Mouse (Mus musculus) ES-Bruce4 (cell line): ENCODE results near the gene Selenoh. TPM values are rescaled to one million over a fixed set of nuclear protein-coding genes. Genes with fewer than 3 reads are reported as not detected.

Experiments used
- H3K27ac ChIP-seq: 2 replicates; pipeline ENCODE4 v1.5.1; 2012; ENCODE audit warnings: low read length, inconsistent platforms; ENCODE audit not compliant: insufficient read depth
- H3K27me3 ChIP-seq: 2 replicates; pipeline ENCODE4 v1.6.1; 2012; ENCODE audit warnings: mild to moderate bottlenecking, low read length, inconsistent platforms; ENCODE audit not compliant: control insufficient read depth, poor library complexity, insufficient read depth, severe bottlenecking
- H3K36me3 ChIP-seq: 2 replicates; pipeline ENCODE4 v1.6.1; 2012; ENCODE audit warnings: inconsistent platforms, mild to moderate bottlenecking, low read length, moderate library complexity; ENCODE audit not compliant: control insufficient read depth, poor library complexity, insufficient read depth, severe bottlenecking
- H3K4me1 ChIP-seq: one replicate; pipeline ENCODE4 v1.8.1; 2011; ENCODE audit warnings: low read length; ENCODE audit not compliant: control insufficient read depth, insufficient read depth
- H3K4me3 ChIP-seq: 2 replicates; pipeline ENCODE4 v1.5.1; 2011; ENCODE audit warnings: low read depth, mild to moderate bottlenecking, low read length
- H3K9ac ChIP-seq: 2 replicates; pipeline ENCODE4 v1.6.1; 2012; ENCODE audit warnings: low read depth, mild to moderate bottlenecking, inconsistent platforms; ENCODE audit not compliant: poor library complexity, severe bottlenecking
- H3K9me3 ChIP-seq: replicated peaks from 2 replicates; pipeline ENCODE4 v1.6.1; 2012; ENCODE audit warnings: mild to moderate bottlenecking, low read length, inconsistent platforms; ENCODE audit not compliant: control insufficient read depth, poor library complexity, insufficient read depth, severe bottlenecking
- CTCF ChIP-seq: IDR thresholded peaks from one replicate; pipeline ENCODE4 v1.8.1; 2011; ENCODE audit warnings: low read depth, low read length
- EP300 ChIP-seq: IDR thresholded peaks from 2 replicates; pipeline ENCODE4 v1.6.1; 2011; ENCODE audit warnings: low read depth, low read length; ENCODE audit not compliant: insufficient read depth
- POLR2A ChIP-seq: IDR thresholded peaks from one replicate; pipeline ENCODE4 v1.8.1; 2011; ENCODE audit warnings: low read length; ENCODE audit not compliant: insufficient read depth
- polyA plus RNA-seq: library from polyadenylated mRNA; stranded (reverse); fragments of >200 nt; gene quantifications from 2 replicates; pipeline ENCODE4 v1.2.4, GENCODE M21; 2011; ENCODE audit warnings: low read depth; ENCODE audit not compliant: missing spikeins, insufficient read depth, insufficient read length

Gene Selenoh
- polyA plus RNA-seq, 1 experiment, result 194 TPM

- Histone ChIP-seq H3K4me1 (peaks cover 2% of the 10 kb centered on the region), H3K36me3 (no peaks in the 10 kb centered on the region; the same call in 1 of the 2 replicates), H3K27me3 (no peaks in the 10 kb centered on the region), H3K27ac (peak overlapping the region; percentile 61), H3K9ac (no peak overlapping the region; the same call in 1 of the 2 replicates), H3K4me3 (no peak overlapping the region), H3K9me3 (no peaks in the 10 kb centered on the region)
- TF ChIP-seq POLR2A, result no peak
- no peak for TF ChIP-seq CTCF
Measured at GRCm38 (mm10) chr2:84637452-84638165, 33.0 kb downstream of the Selenoh start.

GRCm38 (mm10) chr2:84636231-84636741, 34.3 kb downstream of the Selenoh start:
- H3K4me1 ChIP-seq, result peaks cover 2% of the 10 kb centered on the region

GRCm38 (mm10) chr2:84635611-84636010, 35.0 kb downstream of the Selenoh start:
- TF ChIP-seq POLR2A, result no peak
- TF ChIP-seq EP300, result peak; percentile 36; the same call in 1 of the 2 replicates
- Histone ChIP-seq H3K9ac (no peak overlapping the region), H3K4me3 (no peak overlapping the region)

More at GRCm38 (mm10) chr2:84636231-84636741, 34.3 kb downstream of the Selenoh start:
- Histone ChIP-seq H3K9ac (no peak overlapping the region), H3K36me3 (no peaks in the 10 kb centered on the region; the same call in 1 of the 2 replicates), H3K27me3 (no peaks in the 10 kb centered on the region), H3K4me3 (0 out of 2 replicates have a peak overlapping the region, but pooled peaks have one; percentile 5), H3K9me3 (no peaks in the 10 kb centered on the region), H3K27ac (peak overlapping the region; percentile 79)
- TF ChIP-seq EP300 (no peak), POLR2A (no peak)

GRCm38 (mm10) chr2:84634934-84635482, 35.6 kb downstream of the Selenoh start:
- H3K36me3 ChIP-seq, result no peaks in the 10 kb centered on the region; the same call in 1 of the 2 replicates
- H3K9ac ChIP-seq, result no peak overlapping the region
- peaks cover 2% of the 10 kb centered on the region for H3K4me1 ChIP-seq
- no peak overlapping the region for H3K4me3 ChIP-seq
- no peaks in the 10 kb centered on the region for H3K27me3 ChIP-seq
- no peaks in the 10 kb centered on the region for H3K9me3 ChIP-seq
- no peak for TF ChIP-seq POLR2A
- no peak for TF ChIP-seq CTCF
- peak; percentile 70; the same call in 1 of the 2 replicates for TF ChIP-seq EP300
- H3K27ac ChIP-seq, result peak overlapping the region; percentile 89

More at GRCm38 (mm10) chr2:84635611-84636010, 35.0 kb downstream of the Selenoh start:
- Histone ChIP-seq H3K4me1 (peaks cover 2% of the 10 kb centered on the region), H3K36me3 (no peaks in the 10 kb centered on the region; the same call in 1 of the 2 replicates), H3K27me3 (no peaks in the 10 kb centered on the region), H3K9me3 (no peaks in the 10 kb centered on the region), H3K27ac (peak overlapping the region; percentile 79)

- Histone ChIP-seq H3K4me3 (0 out of 2 replicates have a peak overlapping the region, but pooled peaks have one; percentile 33), H3K4me1 (peaks cover 2% of the 10 kb centered on the region), H3K27me3 (no peaks in the 10 kb centered on the region), H3K36me3 (peaks cover 3% of the 10 kb centered on the region; the same call in 1 of the 2 replicates), H3K27ac (peak overlapping the region; percentile 76), H3K9me3 (no peaks in the 10 kb centered on the region), H3K9ac (0 out of 2 replicates have a peak overlapping the region, but pooled peaks have one; percentile 48)
- TF ChIP-seq CTCF, result no peak
- no peak for TF ChIP-seq POLR2A
Measured at GRCm38 (mm10) chr2:84634006-84634405, 36.6 kb downstream of the Selenoh start.

GRCm38 (mm10) chr2:84632999-84633398, 37.6 kb downstream of the Selenoh start:
- Histone ChIP-seq H3K4me3 (peak overlapping the region; percentile 17; the same call in 1 of the 2 replicates), H3K4me1 (peaks cover 2% of the 10 kb centered on the region), H3K9me3 (no peaks in the 10 kb centered on the region), H3K27ac (peak overlapping the region; percentile 90), H3K27me3 (no peaks in the 10 kb centered on the region), H3K9ac (peak overlapping the region; percentile 48), H3K36me3 (peaks cover 5% of the 10 kb centered on the region)
- TF ChIP-seq CTCF, result no peak
- TF ChIP-seq POLR2A, result no peak
- no peak for TF ChIP-seq EP300
